Comparison of ENCODE assay signal across 18 mouse cellular contexts in genomic region chr8:72664757-72665156, GRCm38 (mm10). TPM values are rescaled to one million over a fixed set of nuclear protein-coding genes. Genes with fewer than 3 reads are reported as not detected.
DNase-seq lines count a peak whose midpoint lies in the region; ATAC-seq lines count a peak whose summit lies in the region.
"Had no signal": no experiment of that assay in that cellular context is flagged by ENCODE, and none has a peak within 500 bp of the region (broad histone marks: within the 10 kb centered on the region; RNA-seq: fewer than 3 reads in every experiment).

No protein-coding gene starts in this region.

- H3K4me3 ChIP-seq in liver, embryonic 16.5 days (ENCODE audit: low read depth, low read length): no peak overlapping the region
- H3K4me3 ChIP-seq: embryonic facial prominence, embryonic 15.5 days; heart, embryonic 10.5 days; hindbrain, embryonic 12.5 days; neural tube, embryonic 15.5 days had no signal

- peak; percentile 25 for DNase-seq in thymus, postnatal 0 days (ENCODE audit: low spot score)
- DNase-seq in thymus, postnatal 10 days (ENCODE audit: low spot score in 2 of 2): no peak
- DNase-seq in lung, postnatal 36 days: no peak
- DNase-seq in right cerebral cortex, postnatal 4 days: no peak
- no peak for DNase-seq in adrenal gland, adult 2 months
- DNase-seq: cerebellum, adult 11-12 months; cerebellum, postnatal 14 days; thymus, postnatal 4 days had no signal

- no peaks in the 10 kb centered on the region for H3K9me3 ChIP-seq in liver, embryonic 16.5 days (replicated peaks; ENCODE audit: control insufficient read depth, low read length)
- H3K9me3 ChIP-seq: embryonic facial prominence, embryonic 15.5 days; heart, embryonic 10.5 days; hindbrain, embryonic 12.5 days; megakaryocyte, embryonic 14.5 days; neural tube, embryonic 15.5 days had no signal

- peaks cover 8% of the 10 kb centered on the region for H3K4me1 ChIP-seq in liver, embryonic 16.5 days (ENCODE audit: control insufficient read depth, low read depth, low read length)
- H3K4me1 ChIP-seq: embryonic facial prominence, embryonic 15.5 days; heart, embryonic 10.5 days; hindbrain, embryonic 12.5 days; neural tube, embryonic 15.5 days had no signal

- no peaks in the 10 kb centered on the region for H3K27me3 ChIP-seq in liver, embryonic 16.5 days (ENCODE audit: control insufficient read depth, insufficient read depth, low read depth, low read length)
- H3K27me3 ChIP-seq: embryonic facial prominence, embryonic 15.5 days; hindbrain, embryonic 12.5 days; megakaryocyte, embryonic 14.5 days; neural tube, embryonic 15.5 days had no signal

- WGBS in liver, embryonic 16.5 days (ENCODE audit: insufficient replicate concordance): 28% methylated on average over 5 of the region's 5 CpGs

- H3K4me2 ChIP-seq in liver, embryonic 16.5 days (ENCODE audit: low read depth, low read length): no peak overlapping the region; the same call in 1 of the 2 replicates
- H3K4me2 ChIP-seq: embryonic facial prominence, embryonic 15.5 days; hindbrain, embryonic 12.5 days; neural tube, embryonic 15.5 days had no signal

- no peak overlapping the region for H3K9ac ChIP-seq in liver, embryonic 16.5 days (ENCODE audit: low read depth, low read length)
- H3K9ac ChIP-seq: embryonic facial prominence, embryonic 15.5 days; hindbrain, embryonic 12.5 days; neural tube, embryonic 15.5 days had no signal

- peak; percentile 37 for ATAC-seq in common myeloid progenitor, adult 5-6 weeks (replicated peaks; ENCODE audit: low read depth, poor library complexity, severe bottlenecking)
- ATAC-seq in liver, embryonic 16.5 days (ENCODE audit: low read depth): peak; percentile 42; the same call in 1 of the 2 replicates
- ATAC-seq: activated CD4-positive, CD25-positive, alpha-beta regulatory T cell, adult 4 months; forebrain, embryonic 16.5 days; midbrain, embryonic 16.5 days had no signal

- H3K36me3 ChIP-seq in liver, embryonic 16.5 days (ENCODE audit: control insufficient read depth, insufficient read depth): no peaks in the 10 kb centered on the region
- H3K36me3 ChIP-seq: embryonic facial prominence, embryonic 15.5 days; heart, embryonic 10.5 days; hindbrain, embryonic 12.5 days; neural tube, embryonic 15.5 days had no signal

- no peak overlapping the region for H3K27ac ChIP-seq in liver, embryonic 16.5 days (ENCODE audit: low read length)
- H3K27ac ChIP-seq: embryonic facial prominence, embryonic 15.5 days; heart, embryonic 10.5 days; hindbrain, embryonic 12.5 days; neural tube, embryonic 15.5 days had no signal

RNA-seq across cellular contexts. Expression of gene Nwd1, which starts 18.2 kb away (rescaled TPM):
- polyA plus RNA-seq in thymus, postnatal 0 days (2015; fragmentation: Nextera tagmentation; extraction: Ambion mirVana): 2.3 and 3.1 TPM in 2 replicates
- total RNA-seq in common myeloid progenitor, adult 5-6 weeks (2017): 5.6 and 9.1 TPM in 2 replicates
- polyA plus RNA-seq in liver, embryonic 16.5 days (2015; fragmentation: Nextera tagmentation; extraction: Ambion mirVana): 0.05 TPM in 1 of 2 replicates, not detected in the other
- total RNA-seq in adrenal gland, adult 2 months (2021): under 1 TPM; 0.14 to 0.28 TPM
- polyA plus RNA-seq in adrenal gland, adult 2 months (2012; rRNA removed): 0.06 and 0.13 TPM in 2 replicates
- polyA plus RNA-seq: activated CD4-positive, CD25-positive, alpha-beta regulatory T cell, adult 4 months had no signal

RNA-seq across cellular contexts. Expression of gene Sin3b, which starts 58.3 kb away (rescaled TPM):
- polyA plus RNA-seq in thymus, postnatal 0 days (2015; fragmentation: Nextera tagmentation; extraction: Ambion mirVana): 463 and 506 TPM in 2 replicates
- total RNA-seq in common myeloid progenitor, adult 5-6 weeks (2017): 90.0 and 103 TPM in 2 replicates
- 62.1 and 63.1 TPM in 2 replicates for polyA plus RNA-seq in liver, embryonic 16.5 days (2015; fragmentation: Nextera tagmentation; extraction: Ambion mirVana)
- 100 to 1,000 TPM; 123 to 245 TPM for total RNA-seq in adrenal gland, adult 2 months (2021)
- 174 and 270 TPM in 2 replicates for polyA plus RNA-seq in adrenal gland, adult 2 months (2012; rRNA removed)
